Mouse (Mus musculus): ENCODE results near the gene Nwd2. TPM values are rescaled to one million over a fixed set of nuclear protein-coding genes. Genes with fewer than 3 reads are reported as not detected.
A peak's percentile ranks its signal among the peaks of the same experiment; 100 is the strongest.

Nwd2 gene
- polyA plus RNA-seq, 1 experiment from 2014 or later, result 0.11 TPM

- Histone ChIP-seq H3K27ac (ENCODE audit: low read depth) (no peak overlapping the region), H3K27me3 (ENCODE audit: insufficient read depth, low read length) (no peaks in the 10 kb centered on the region), H3K4me3 (ENCODE audit: low read depth, low read length) (no peak overlapping the region), H3K36me3 (ENCODE audit: insufficient read depth) (no peaks in the 10 kb centered on the region), H3K9me3 (ENCODE audit: low read depth, low read length) (no peaks in the 10 kb centered on the region), H3K9ac (no peak overlapping the region), H3K4me1 (ENCODE audit: insufficient read depth) (no peaks in the 10 kb centered on the region), H3K4me2 (no peak overlapping the region)
- ATAC-seq (ENCODE audit: insufficient read depth) (no peak), DNase-seq (no peak)
- TF ChIP-seq CTCF (IDR thresholded peaks at IDR 0.05; ENCODE audit: low read depth), result no peak
- WGBS, result 39% methylated on average over 1 of the region's 1 CpGs
These were observed 124.7 kb downstream of the Nwd2 start for GRCm38 (mm10) chr5:63773603-63774002.

- TF ChIP-seq CTCF (IDR thresholded peaks at IDR 0.05; ENCODE audit: low read depth), result no peak
- DNase-seq, result no peak
- Histone ChIP-seq H3K4me3 (ENCODE audit: low read depth, low read length) (no peak overlapping the region), H3K27me3 (ENCODE audit: insufficient read depth, low read length) (no peaks in the 10 kb centered on the region), H3K9me3 (ENCODE audit: low read depth, low read length) (no peaks in the 10 kb centered on the region), H3K36me3 (ENCODE audit: insufficient read depth) (no peaks in the 10 kb centered on the region), H3K4me2 (no peak overlapping the region), H3K4me1 (ENCODE audit: insufficient read depth) (no peaks in the 10 kb centered on the region), H3K9ac (no peak overlapping the region), H3K27ac (ENCODE audit: low read depth) (no peak overlapping the region)
- 73% methylated on average over 10 of the region's 10 CpGs for WGBS
- no peak for ATAC-seq (ENCODE audit: insufficient read depth)
These were observed 139.4 kb downstream of the Nwd2 start for GRCm38 (mm10) chr5:63788156-63788826.

DNA sequence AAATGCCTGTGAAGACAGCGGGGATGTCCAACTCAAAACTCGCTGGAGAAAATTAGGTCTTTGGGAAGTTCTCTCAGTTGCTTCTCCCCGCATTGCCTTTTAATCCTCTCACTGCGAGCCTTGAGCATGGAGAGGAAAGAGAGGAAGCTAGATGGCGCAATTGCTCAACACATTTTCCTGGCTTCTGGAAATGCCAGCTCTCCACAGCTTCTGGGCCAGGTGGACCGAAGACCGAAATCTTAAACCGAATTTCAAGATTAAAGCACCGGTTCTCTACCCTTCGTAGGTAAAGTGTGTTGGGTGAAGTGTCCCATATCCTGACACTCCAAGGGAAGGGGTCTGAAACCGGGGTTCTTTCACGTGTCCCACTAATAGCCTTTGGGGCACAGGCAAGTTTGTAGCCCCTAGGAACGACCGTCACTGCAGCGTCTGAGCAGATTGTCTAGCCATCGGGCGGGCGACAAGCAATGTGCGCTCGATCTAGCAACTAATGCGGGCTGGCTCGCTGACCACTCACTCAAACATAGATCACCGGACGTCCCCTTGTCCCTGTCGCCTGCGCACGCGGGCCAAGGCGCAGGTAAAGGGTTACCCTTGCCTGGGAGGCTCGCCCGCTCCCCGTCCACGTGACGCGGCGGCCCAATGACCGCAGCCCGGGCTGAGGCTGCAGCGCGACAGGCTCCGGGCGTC, 163.1 kb downstream of the Nwd2 start, which contains the start of gene 0610040J01Rik:
TSS of gene 0610040J01Rik (plus strand) at position 545 of the 690 bp plus-strand sequence.
- Histone ChIP-seq H3K9ac (peak within 1 kb of the TSS; percentile 53), H3K4me1 (ENCODE audit: insufficient read depth) (0 out of 2 replicates have a peak, but pooled peaks cover 5% of the 10 kb centered on the region), H3K4me3 (ENCODE audit: low read depth, low read length) (peak within 1 kb of the TSS; percentile 53), H3K4me2 (peak within 1 kb of the TSS; percentile 93), H3K36me3 (ENCODE audit: insufficient read depth) (no peaks in the 10 kb centered on the region), H3K27ac (ENCODE audit: low read depth) (no peak within 1 kb of the TSS), H3K27me3 (ENCODE audit: insufficient read depth, low read length) (peaks cover 7% of the 10 kb centered on the region; the same call in 1 of the 2 replicates), H3K9me3 (ENCODE audit: low read depth, low read length) (no peaks in the 10 kb centered on the region)
- 3% methylated on average over 42 of the region's 42 CpGs for WGBS
- ATAC-seq (ENCODE audit: insufficient read depth) (peak; percentile 96), DNase-seq (peak; percentile 93)
- peak; percentile 84 for TF ChIP-seq CTCF (IDR thresholded peaks at IDR 0.05; ENCODE audit: low read depth)

GRCm38 (mm10) chr5:63812509-63812865, 163.6 kb downstream of the Nwd2 start:
- under 1% methylated on average over 26 of the region's 26 CpGs for WGBS
- H3K9me3 ChIP-seq (ENCODE audit: low read depth, low read length), result no peaks in the 10 kb centered on the region
- peak overlapping the region; percentile 53 for H3K4me3 ChIP-seq (ENCODE audit: low read depth, low read length)
- no peaks in the 10 kb centered on the region for H3K36me3 ChIP-seq (ENCODE audit: insufficient read depth)
- 0 out of 2 replicates have a peak, but pooled peaks cover 5% of the 10 kb centered on the region for H3K4me1 ChIP-seq (ENCODE audit: insufficient read depth)
- peaks cover 7% of the 10 kb centered on the region; the same call in 1 of the 2 replicates for H3K27me3 ChIP-seq (ENCODE audit: insufficient read depth, low read length)
- TF ChIP-seq CTCF (IDR thresholded peaks at IDR 0.05; ENCODE audit: low read depth), result no peak
- peak overlapping the region; percentile 53 for H3K9ac ChIP-seq
- DNase-seq (no peak), ATAC-seq (ENCODE audit: insufficient read depth) (no peak)
- no peak overlapping the region for H3K27ac ChIP-seq (ENCODE audit: low read depth)
- peak overlapping the region; percentile 93 for H3K4me2 ChIP-seq

GRCm38 (mm10) chr5:63816643-63817042, 167.7 kb downstream of the Nwd2 start:
- DNase-seq (no peak), ATAC-seq (ENCODE audit: insufficient read depth) (no peak)
- 0 out of 2 replicates have a peak, but pooled peaks cover 5% of the 10 kb centered on the region for H3K4me1 ChIP-seq (ENCODE audit: insufficient read depth)
- TF ChIP-seq CTCF (IDR thresholded peaks at IDR 0.05; ENCODE audit: low read depth), result no peak
- no peak overlapping the region for H3K4me3 ChIP-seq (ENCODE audit: low read depth, low read length)
- H3K9ac ChIP-seq, result no peak overlapping the region
- H3K27ac ChIP-seq (ENCODE audit: low read depth), result no peak overlapping the region
- 83% methylated on average over 7 of the region's 7 CpGs for WGBS
- H3K9me3 ChIP-seq (ENCODE audit: low read depth, low read length), result no peaks in the 10 kb centered on the region
- H3K27me3 ChIP-seq (ENCODE audit: insufficient read depth, low read length), result peaks cover 7% of the 10 kb centered on the region; the same call in 1 of the 2 replicates
- H3K4me2 ChIP-seq, result no peak overlapping the region
- no peaks in the 10 kb centered on the region for H3K36me3 ChIP-seq (ENCODE audit: insufficient read depth)

DNA sequence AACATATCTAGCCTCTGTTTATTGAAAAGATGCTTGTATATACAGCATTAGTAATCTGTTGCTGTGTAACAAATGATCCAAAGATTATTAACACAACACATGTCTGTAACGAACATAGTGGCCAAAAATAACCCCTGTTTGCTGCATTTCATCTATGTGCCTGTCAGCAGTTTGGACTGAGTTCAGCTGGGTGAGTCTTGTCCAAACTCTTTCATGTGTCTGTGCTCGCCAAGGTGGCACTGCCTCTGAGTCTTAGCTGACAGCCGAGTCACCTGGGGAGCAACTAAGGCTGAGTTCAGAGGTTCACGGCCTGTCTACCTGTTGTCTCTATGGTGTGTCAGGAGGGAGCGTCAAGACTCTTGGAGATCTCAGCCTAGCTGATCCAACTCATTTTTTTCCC, 168.4 kb downstream of the Nwd2 start:
- Histone ChIP-seq H3K4me2 (no peak overlapping the region), H3K4me1 (ENCODE audit: insufficient read depth) (0 out of 2 replicates have a peak, but pooled peaks cover 2% of the 10 kb centered on the region), H3K9ac (no peak overlapping the region), H3K9me3 (ENCODE audit: low read depth, low read length) (no peaks in the 10 kb centered on the region), H3K27me3 (ENCODE audit: insufficient read depth, low read length) (peaks cover 7% of the 10 kb centered on the region; the same call in 1 of the 2 replicates), H3K27ac (ENCODE audit: low read depth) (no peak overlapping the region), H3K36me3 (ENCODE audit: insufficient read depth) (no peaks in the 10 kb centered on the region), H3K4me3 (ENCODE audit: low read depth, low read length) (no peak overlapping the region)
- ATAC-seq (ENCODE audit: insufficient read depth) (no peak), DNase-seq (peak; percentile 11)
- no peak for TF ChIP-seq CTCF (IDR thresholded peaks at IDR 0.05; ENCODE audit: low read depth)
- 56% methylated on average over 5 of the region's 5 CpGs for WGBS

GRCm38 (mm10) chr5:63818975-63819374, 170.1 kb downstream of the Nwd2 start:
- DNase-seq, result no peak
- Histone ChIP-seq H3K27me3 (ENCODE audit: insufficient read depth, low read length) (no peaks in the 10 kb centered on the region), H3K36me3 (ENCODE audit: insufficient read depth) (no peaks in the 10 kb centered on the region), H3K4me3 (ENCODE audit: low read depth, low read length) (no peak overlapping the region), H3K4me1 (ENCODE audit: insufficient read depth) (0 out of 2 replicates have a peak, but pooled peaks cover 3% of the 10 kb centered on the region), H3K9me3 (ENCODE audit: low read depth, low read length) (no peaks in the 10 kb centered on the region), H3K27ac (ENCODE audit: low read depth) (peak overlapping the region; percentile 37; the same call in 1 of the 2 replicates), H3K4me2 (no peak overlapping the region), H3K9ac (no peak overlapping the region)
- no peak for TF ChIP-seq CTCF (IDR thresholded peaks at IDR 0.05; ENCODE audit: low read depth)
- ATAC-seq (ENCODE audit: insufficient read depth), result no peak
- WGBS, result 51% methylated on average over 4 of the region's 4 CpGs
